Mouse (Mus musculus) stomach, postnatal 0 days (tissue): ENCODE measurements around the gene Aftph.

Source experiments
- CTCF ChIP-seq: IDR thresholded peaks from 2 replicates; pipeline ENCODE4 v1.5.1; 2016; ENCODE audit warnings: antibody characterized with exemption, low read depth, mild to moderate bottlenecking, moderate library complexity
- EP300 ChIP-seq: optimal IDR thresholded peaks from 2 replicates; pipeline ENCODE3; 2016; ENCODE audit warnings: antibody characterized with exemption

DNA sequence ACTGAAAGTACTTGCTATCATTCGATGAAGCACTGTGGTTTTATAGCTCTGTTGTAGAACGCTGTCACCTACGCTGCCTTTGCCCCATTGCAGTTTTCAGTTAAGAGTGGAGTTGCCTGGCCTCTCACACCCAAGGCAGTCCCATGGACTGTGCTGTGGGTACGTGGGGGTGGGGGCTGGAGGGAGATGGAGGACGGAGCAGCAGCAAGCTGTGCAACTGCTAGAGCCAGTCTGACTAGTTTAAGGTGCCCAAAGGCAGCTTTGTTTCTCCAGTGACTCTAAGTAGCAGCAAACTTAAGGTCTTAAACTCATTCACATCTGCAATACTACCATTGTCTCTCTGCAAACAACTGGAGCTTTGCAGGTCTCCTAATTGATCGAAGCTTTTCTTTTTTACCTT is 105.7 kb downstream of the Aftph start:
- TF ChIP-seq CTCF (no peak), EP300 (no peak)
